Comparison of ENCODE assay signal across 19 mouse cellular contexts in the genomic region with DNA sequence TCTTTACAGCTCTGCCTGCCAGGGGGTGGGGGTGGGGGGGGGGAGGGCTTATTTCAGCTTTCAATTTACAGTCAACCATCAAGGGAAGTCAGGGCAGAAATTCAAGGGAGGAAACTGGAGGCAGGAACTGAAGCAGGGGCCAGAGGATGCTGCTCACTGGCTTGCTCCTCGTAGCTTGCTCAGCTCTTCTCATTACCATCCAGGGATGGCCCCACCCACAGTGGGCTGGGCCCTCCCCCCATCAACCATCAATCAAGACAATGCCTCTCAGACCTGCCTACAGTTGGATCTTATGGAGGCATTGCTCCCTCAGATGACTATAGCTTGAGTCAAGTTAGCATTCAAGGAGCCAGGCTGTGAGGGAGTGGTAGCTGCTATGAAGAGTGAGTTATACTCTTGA. TPM values are rescaled to one million over a fixed set of nuclear protein-coding genes. Genes with fewer than 3 reads are reported as not detected.
"Had no signal": no experiment of that assay in that cellular context is flagged by ENCODE, and none has a peak within 500 bp of the region (broad histone marks: within the 10 kb centered on the region; RNA-seq: fewer than 3 reads in every experiment).

No protein-coding gene starts in this region.

- H3K27ac ChIP-seq: lung, embryonic 15.5 days; macrophage; midbrain, embryonic 13.5 days; midbrain, embryonic 15.5 days; neural tube, embryonic 12.5 days had no signal

- H3K4me1 ChIP-seq: lung, embryonic 15.5 days had no signal

- H3K27me3 ChIP-seq: midbrain, embryonic 13.5 days; midbrain, embryonic 15.5 days; neural tube, embryonic 12.5 days had no signal

- H3K4me3 ChIP-seq: lung, embryonic 15.5 days; megakaryocyte, embryonic 14.5 days; midbrain, embryonic 13.5 days; midbrain, embryonic 15.5 days; neural tube, embryonic 12.5 days had no signal

- DNase-seq: thymus, adult 18-20 months had no signal

RNA-seq across cellular contexts. Expression of a gene that starts 19.2 kb away (rescaled TPM):
- total RNA-seq: megakaryocyte progenitor cell, adult 5-6 weeks; midbrain, postnatal 0 days; monocyte, adult 5-6 weeks had no signal
- polyA plus RNA-seq: liver, postnatal 0 days; lung, adult 2 months; lung, embryonic 15.5 days; lung, postnatal 0 days; macrophage; midbrain, embryonic 11.5 days; midbrain, embryonic 13.5 days; midbrain, embryonic 15.5 days; midbrain, postnatal 0 days; neural tube, embryonic 12.5 days; neural tube, embryonic 14.5 days; small intestine, adult 2 months; stomach, embryonic 14.5 days; stomach, embryonic 16.5 days; thymus, postnatal 0 days had no signal
